In genomic region chr2:104848235-104849161, GRCm38 (mm10) we compare ENCODE assay signal across 8 mouse cellular contexts. TPM values are rescaled to one million over a fixed set of nuclear protein-coding genes. Genes with fewer than 3 reads are reported as not detected.
DNase-seq lines count a peak whose midpoint lies in the region; ATAC-seq lines count a peak whose summit lies in the region.

No protein-coding gene starts in this region.

- H3K27ac ChIP-seq in embryonic facial prominence, embryonic 11.5 days (replicated peaks; ENCODE audit: low read depth, low read length): no peak overlapping the region
- no peak overlapping the region for H3K27ac ChIP-seq in hindbrain, embryonic 16.5 days (ENCODE audit: low read depth, low read length)
- H3K27ac ChIP-seq in midbrain, embryonic 11.5 days (ENCODE audit: low read depth, low read length): no peak overlapping the region

- peak overlapping the region; percentile 95 for H3K4me2 ChIP-seq in embryonic facial prominence, embryonic 11.5 days (ENCODE audit: low read depth, low read length)
- peak overlapping the region; percentile 100 for H3K4me2 ChIP-seq in hindbrain, embryonic 16.5 days (ENCODE audit: low read length)
- peak overlapping the region; percentile 98 for H3K4me2 ChIP-seq in midbrain, embryonic 11.5 days

- peak overlapping the region; percentile 49 for H3K4me3 ChIP-seq in embryonic facial prominence, embryonic 11.5 days (ENCODE audit: low read depth, low read length)
- peak overlapping the region; percentile 63; the same call in 1 of the 2 replicates for H3K4me3 ChIP-seq in hindbrain, embryonic 16.5 days (ENCODE audit: low read length)
- peak overlapping the region; percentile 50 for H3K4me3 ChIP-seq in midbrain, embryonic 11.5 days (ENCODE audit: low read depth, low read length)

- no peak overlapping the region for H3K9ac ChIP-seq in embryonic facial prominence, embryonic 11.5 days (replicated peaks; ENCODE audit: low read length)
- H3K9ac ChIP-seq in hindbrain, embryonic 16.5 days (ENCODE audit: low read depth, low read length): no peak overlapping the region
- no peak overlapping the region for H3K9ac ChIP-seq in midbrain, embryonic 11.5 days (ENCODE audit: low read length)

- peak; percentile 6 for DNase-seq in lung, postnatal 36 days
- DNase-seq in lung, adult 18-20 months: no peak
- DNase-seq in embryonic facial prominence, embryonic 11.5 days (ENCODE audit: low spot score): no peak
- peak; percentile 88 for DNase-seq in midbrain, embryonic 11.5 days (ENCODE audit: low spot score, missing footprints)
- peak; percentile 31 to 36 for DNase-seq in thymus, postnatal 36 days
- DNase-seq in frontal cortex, postnatal 36 days (ENCODE audit: low spot score in 2 of 2): no peak
- no peak for DNase-seq in gastrocnemius, postnatal 10 days

- no peaks in the 10 kb centered on the region; the same call in 1 of the 2 replicates for H3K4me1 ChIP-seq in embryonic facial prominence, embryonic 11.5 days (ENCODE audit: control insufficient read depth, insufficient read depth, low read length)
- peaks cover 7% of the 10 kb centered on the region; the same call in 1 of the 2 replicates for H3K4me1 ChIP-seq in hindbrain, embryonic 16.5 days (ENCODE audit: control insufficient read depth, insufficient read depth, low read depth, low read length)
- H3K4me1 ChIP-seq in midbrain, embryonic 11.5 days (ENCODE audit: control insufficient read depth, insufficient read depth, low read length): no peaks in the 10 kb centered on the region

- no peak for ATAC-seq in embryonic facial prominence, embryonic 11.5 days (replicated peaks; ENCODE audit: insufficient number of reproducible peaks, low FRiP score, low TSS enrichment, low read depth)
- ATAC-seq in hindbrain, embryonic 16.5 days: no peak
- ATAC-seq in midbrain, embryonic 11.5 days (ENCODE audit: low FRiP score): no peak

- no peaks in the 10 kb centered on the region for H3K27me3 ChIP-seq in embryonic facial prominence, embryonic 11.5 days (ENCODE audit: control insufficient read depth, insufficient read depth, low read length)
- peaks cover 3% of the 10 kb centered on the region; the same call in 1 of the 2 replicates for H3K27me3 ChIP-seq in hindbrain, embryonic 16.5 days (replicated peaks; ENCODE audit: control insufficient read depth, insufficient read depth, low read length)
- peaks cover 8% of the 10 kb centered on the region for H3K27me3 ChIP-seq in midbrain, embryonic 11.5 days (ENCODE audit: control insufficient read depth, insufficient read depth, low read length)

- no peaks in the 10 kb centered on the region for H3K9me3 ChIP-seq in embryonic facial prominence, embryonic 11.5 days (replicated peaks; ENCODE audit: control insufficient read depth, low read length)
- H3K9me3 ChIP-seq in hindbrain, embryonic 16.5 days (ENCODE audit: control insufficient read depth, low read length): no peaks in the 10 kb centered on the region
- H3K9me3 ChIP-seq in midbrain, embryonic 11.5 days (ENCODE audit: control insufficient read depth, low read length): no peaks in the 10 kb centered on the region

- WGBS in embryonic facial prominence, embryonic 11.5 days: 25% methylated on average over 16 of the region's 16 CpGs
- WGBS in hindbrain, embryonic 16.5 days: 31% methylated on average over 16 of the region's 16 CpGs
- 31% methylated on average over 16 of the region's 16 CpGs for WGBS in midbrain, embryonic 11.5 days

- no peaks in the 10 kb centered on the region for H3K36me3 ChIP-seq in embryonic facial prominence, embryonic 11.5 days (replicated peaks; ENCODE audit: control insufficient read depth, insufficient read depth, low read depth, low read length)
- no peaks in the 10 kb centered on the region for H3K36me3 ChIP-seq in hindbrain, embryonic 16.5 days (ENCODE audit: control insufficient read depth, insufficient read depth, low read length)
- H3K36me3 ChIP-seq in midbrain, embryonic 11.5 days (ENCODE audit: control insufficient read depth, insufficient read depth, low read length): no peaks in the 10 kb centered on the region

RNA-seq across cellular contexts. Expression of gene Prrg4, which starts 1.2 kb away (rescaled TPM):
- 1.5 TPM in 2 replicates for polyA plus RNA-seq in embryonic facial prominence, embryonic 11.5 days (2014; fragmentation: Nextera tagmentation; extraction: Ambion mirVana)
- polyA plus RNA-seq in hindbrain, embryonic 16.5 days (2015; fragmentation: Nextera tagmentation; extraction: Ambion mirVana): 0.69 and 0.84 TPM in 2 replicates
- polyA plus RNA-seq in midbrain, embryonic 11.5 days (2014; fragmentation: Nextera tagmentation; extraction: Ambion mirVana): 0.22 and 0.37 TPM in 2 replicates
- 1 to 10 TPM in 1 of 2 experiments, under 1 TPM in 1; 0.77 to 1.1 TPM for total RNA-seq in gastrocnemius, postnatal 10 days (2021)

RNA-seq across cellular contexts. Expression of gene Ccdc73, which starts 19.1 kb away (rescaled TPM):
- polyA plus RNA-seq in embryonic facial prominence, embryonic 11.5 days (2014; fragmentation: Nextera tagmentation; extraction: Ambion mirVana): 6.7 and 7.4 TPM in 2 replicates
- polyA plus RNA-seq in hindbrain, embryonic 16.5 days (2015; fragmentation: Nextera tagmentation; extraction: Ambion mirVana): 5.9 and 6.9 TPM in 2 replicates
- polyA plus RNA-seq in midbrain, embryonic 11.5 days (2014; fragmentation: Nextera tagmentation; extraction: Ambion mirVana): 6.2 and 10.3 TPM in 2 replicates
- total RNA-seq in gastrocnemius, postnatal 10 days (2021): 1 to 10 TPM; 3.0 to 4.1 TPM

RNA-seq across cellular contexts. Expression of gene Qser1, which starts 31.9 kb away (rescaled TPM):
- 17.1 and 18.8 TPM in 2 replicates for polyA plus RNA-seq in embryonic facial prominence, embryonic 11.5 days (2014; fragmentation: Nextera tagmentation; extraction: Ambion mirVana)
- 5.3 and 6.7 TPM in 2 replicates for polyA plus RNA-seq in hindbrain, embryonic 16.5 days (2015; fragmentation: Nextera tagmentation; extraction: Ambion mirVana)
- 15.2 and 18.1 TPM in 2 replicates for polyA plus RNA-seq in midbrain, embryonic 11.5 days (2014; fragmentation: Nextera tagmentation; extraction: Ambion mirVana)
- total RNA-seq in gastrocnemius, postnatal 10 days (2021): 10 to 100 TPM; 27.6 to 29.3 TPM

Comparison
In these comparisons a context has a peak if more than half of its experiments do, and no peak if none do; other contexts are left out.
1. DNase-seq: peak in lung, postnatal 36 days (single experiment), midbrain, embryonic 11.5 days (single experiment) and thymus, postnatal 36 days (2 of 2); none in lung, adult 18-20 months (0 of 2), embryonic facial prominence, embryonic 11.5 days (single experiment), frontal cortex, postnatal 36 days (0 of 2) and gastrocnemius, postnatal 10 days (single experiment).
2. Peak in every context shown above with its lines, with median percentiles within 50 percentile points of each other: H3K4me2 ChIP-seq and H3K4me3 ChIP-seq.